Mouse (Mus musculus): ENCODE data around the gene Gm17654.
"Not testable (repeated sequence)": the region's sequence is repeated elsewhere in the genome, so short reads cannot be mapped to it uniquely, and the experiment has no call there.

- TF ChIP-seq CTCF (IDR thresholded peaks at IDR 0.05; ENCODE audit: borderline replicate concordance, insufficient read depth, low read depth, low read length); POLR2A (IDR thresholded peaks at IDR 0.05; ENCODE audit: borderline replicate concordance, insufficient read depth, low read length): not testable (repeated sequence)
Observed at GRCm38 (mm10) chr14:43579046-43579445, at the start of gene Gm17654.
